Mouse (Mus musculus): ENCODE measurements at regions not wholly inside any gene's neighbourhood (a gene's known extent, or its start where the extent isn't known, plus 50 kb on each side); places are given as distances from the start of the nearest gene placed in this dataset.

- no peak for DNase-seq (ENCODE audit: low spot score in 2 of 2)
Observed at GRCm38 (mm10) chr13:89375526-89376474, 163.8 kb upstream of the Hapln1 start.

DNA sequence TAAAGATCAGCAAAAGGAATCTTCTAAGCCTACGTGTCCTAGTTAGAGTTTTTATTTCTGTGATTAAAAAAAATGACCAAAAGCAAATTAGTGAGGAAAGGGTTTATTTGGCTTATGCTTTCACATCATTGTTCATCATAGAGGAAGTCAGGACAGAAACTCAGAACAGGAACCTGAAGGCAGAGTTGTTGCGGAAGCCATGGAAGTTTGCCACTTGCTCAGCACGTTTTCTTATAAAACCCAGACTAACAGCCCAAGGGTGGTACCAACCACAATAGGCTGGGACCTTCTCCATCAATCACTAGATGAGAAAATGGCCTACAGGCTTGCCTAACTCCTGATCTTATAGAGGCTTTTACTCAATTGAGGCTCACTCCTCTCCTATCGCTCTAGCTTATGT is 161.2 kb upstream of the Hapln1 start:
- no peak for DNase-seq (ENCODE audit: low spot score in 2 of 2)

DNA sequence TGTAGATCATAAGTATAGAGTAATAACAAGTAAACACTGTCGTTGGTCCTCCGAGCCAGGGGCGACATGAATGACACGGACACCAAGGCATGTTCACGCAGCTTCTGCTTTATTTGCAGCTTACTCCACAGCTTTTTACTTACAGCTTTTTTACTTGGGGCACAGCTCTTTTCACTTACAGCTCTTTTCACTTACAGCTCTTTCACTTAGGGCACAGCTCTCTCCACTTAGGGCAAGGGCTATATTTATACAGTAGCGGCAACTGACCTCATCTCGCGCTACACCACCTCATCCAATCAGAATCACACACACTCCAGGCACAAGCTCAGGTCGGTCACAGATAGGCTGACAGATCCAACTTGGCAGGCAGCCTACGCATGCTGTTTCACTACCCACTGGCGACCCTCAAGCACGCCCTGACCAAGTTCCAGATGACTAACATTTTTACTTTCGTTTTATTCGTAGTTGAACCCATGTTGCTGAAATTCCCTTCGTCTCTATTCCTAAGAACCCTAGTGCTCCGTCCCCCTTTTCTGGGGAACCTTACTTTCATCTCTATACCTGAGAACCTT is 155.9 kb upstream of the Hapln1 start:
- peak in 1 of 2 experiments; percentile 30 for DNase-seq (ENCODE audit: low spot score in 2 of 2)

DNA sequence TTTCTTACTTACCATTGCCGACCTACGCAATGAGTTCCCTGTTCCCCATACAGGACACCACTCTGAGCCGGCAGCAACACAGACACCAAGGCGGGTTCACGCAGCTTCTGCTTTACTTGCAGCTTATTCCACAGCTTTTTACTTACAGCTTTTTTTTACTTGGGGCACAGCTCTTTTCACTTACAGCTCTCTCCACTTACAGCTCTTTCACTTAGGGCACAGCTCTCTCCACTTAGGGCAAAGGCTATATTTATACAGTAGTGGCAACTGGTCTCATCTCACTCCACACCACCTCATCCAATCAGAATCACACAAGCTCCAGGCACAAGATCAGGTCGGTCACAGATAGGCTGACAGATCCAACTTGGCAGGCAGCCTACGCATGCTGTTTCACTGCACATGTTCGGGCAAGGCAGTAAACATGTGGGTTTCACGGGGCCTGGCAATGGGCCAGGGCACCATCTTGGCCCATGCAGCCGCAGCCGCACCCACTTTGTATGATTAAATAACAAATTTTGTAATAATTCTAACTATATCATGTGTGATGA is 154.9 kb upstream of the Hapln1 start:
- peak; percentile 40 to 61 for DNase-seq (ENCODE audit: low spot score in 2 of 2)

DNA sequence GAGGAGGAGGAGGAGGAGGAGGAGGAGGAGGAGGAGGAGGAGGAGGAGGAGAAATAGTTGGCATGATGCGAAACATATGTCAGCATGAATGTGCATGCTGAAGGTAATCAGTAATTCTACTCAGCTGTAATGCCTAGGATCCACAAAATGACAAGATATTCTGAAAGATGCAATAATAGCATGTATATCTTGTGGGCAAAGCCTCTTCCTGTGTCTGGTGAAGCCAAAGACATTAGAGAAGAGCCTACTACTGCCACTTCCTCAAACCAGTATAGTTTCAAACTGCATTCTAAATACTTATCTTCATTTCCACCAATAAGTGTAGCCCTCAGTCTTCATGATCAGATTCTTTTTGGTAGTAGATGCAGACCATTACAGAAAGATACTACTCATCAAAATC is 152.2 kb upstream of the Hapln1 start:
- no peak for DNase-seq (ENCODE audit: low spot score in 2 of 2)

- no peak for DNase-seq (ENCODE audit: low spot score in 2 of 2)
Observed at GRCm38 (mm10) chr13:89389149-89389548, 150.4 kb upstream of the Hapln1 start.

DNA sequence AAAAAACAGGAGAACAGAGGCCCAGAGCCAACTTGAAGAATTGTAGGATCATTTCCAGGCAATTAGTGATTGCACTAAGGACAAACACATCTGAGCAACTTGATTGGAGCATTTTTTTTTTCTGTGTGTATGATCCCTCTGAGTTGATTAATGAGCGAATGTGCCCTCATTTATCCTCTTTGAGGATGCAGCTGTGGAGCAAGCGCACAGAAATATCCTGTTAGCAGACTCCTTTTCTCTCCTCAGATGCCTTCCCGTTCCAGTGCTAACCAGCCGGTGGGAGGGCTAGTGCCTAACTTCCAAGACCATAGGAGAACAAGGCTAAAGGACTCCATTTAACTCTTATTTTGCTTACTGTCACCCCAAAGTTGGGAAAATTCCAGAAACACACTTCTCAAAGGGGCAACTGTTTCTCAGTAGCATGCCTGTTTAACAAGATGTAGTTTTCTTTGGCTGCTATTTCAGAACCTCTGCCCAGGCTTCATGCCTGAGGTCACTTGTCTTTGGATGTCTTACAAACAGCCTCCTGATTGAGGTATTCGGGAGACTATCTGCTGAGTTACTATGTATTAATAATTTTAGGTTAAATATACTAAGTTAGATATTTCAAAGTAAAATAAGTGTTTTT is 144.8 kb upstream of the Hapln1 start:
- peak; percentile 30 to 47 for DNase-seq (ENCODE audit: low spot score in 2 of 2)

DNA sequence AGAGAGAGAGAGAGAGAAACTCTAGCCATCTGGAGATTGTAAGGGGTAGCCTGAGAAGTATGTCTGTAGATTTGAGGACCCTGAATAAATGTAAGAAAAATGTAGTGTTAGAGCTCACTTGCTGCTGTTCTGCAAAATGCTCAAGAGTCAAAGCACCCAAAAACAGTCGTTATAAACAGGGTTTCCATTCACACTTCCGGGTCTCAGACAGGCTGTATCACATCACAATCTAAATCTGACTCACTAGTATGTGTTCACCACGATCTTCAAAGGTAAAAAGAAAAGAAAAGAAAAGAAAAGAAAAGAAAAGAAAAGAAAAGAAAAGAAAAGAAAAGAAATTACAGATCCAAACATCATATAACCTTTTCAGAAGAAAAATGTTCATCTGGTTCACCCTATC is 143.7 kb upstream of the Hapln1 start:
- no peak for DNase-seq (ENCODE audit: low spot score in 2 of 2)

- DNase-seq (ENCODE audit: low spot score in 2 of 2): no peak
Observed at GRCm38 (mm10) chr13:89401084-89401671, 138.4 kb upstream of the Hapln1 start.

DNA sequence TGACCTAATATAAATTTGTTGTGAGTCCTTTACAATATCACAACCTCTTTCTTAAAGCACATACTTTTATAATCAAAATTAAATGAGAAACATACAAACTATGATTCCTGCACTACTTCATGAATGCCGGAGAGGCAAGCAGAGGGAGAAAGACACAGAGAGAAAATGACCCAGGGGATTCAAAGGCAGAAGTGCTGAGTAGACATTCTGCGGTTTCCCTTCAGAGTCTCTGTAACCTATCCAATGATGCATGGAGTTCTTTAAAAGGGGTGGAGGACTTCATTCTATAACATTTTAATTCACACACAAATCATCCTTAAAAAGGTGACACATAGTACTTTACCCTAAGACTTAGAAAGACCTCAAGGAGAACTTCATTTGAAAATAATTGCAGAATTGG is 129.1 kb upstream of the Hapln1 start:
- DNase-seq (ENCODE audit: low spot score in 2 of 2): no peak

DNA sequence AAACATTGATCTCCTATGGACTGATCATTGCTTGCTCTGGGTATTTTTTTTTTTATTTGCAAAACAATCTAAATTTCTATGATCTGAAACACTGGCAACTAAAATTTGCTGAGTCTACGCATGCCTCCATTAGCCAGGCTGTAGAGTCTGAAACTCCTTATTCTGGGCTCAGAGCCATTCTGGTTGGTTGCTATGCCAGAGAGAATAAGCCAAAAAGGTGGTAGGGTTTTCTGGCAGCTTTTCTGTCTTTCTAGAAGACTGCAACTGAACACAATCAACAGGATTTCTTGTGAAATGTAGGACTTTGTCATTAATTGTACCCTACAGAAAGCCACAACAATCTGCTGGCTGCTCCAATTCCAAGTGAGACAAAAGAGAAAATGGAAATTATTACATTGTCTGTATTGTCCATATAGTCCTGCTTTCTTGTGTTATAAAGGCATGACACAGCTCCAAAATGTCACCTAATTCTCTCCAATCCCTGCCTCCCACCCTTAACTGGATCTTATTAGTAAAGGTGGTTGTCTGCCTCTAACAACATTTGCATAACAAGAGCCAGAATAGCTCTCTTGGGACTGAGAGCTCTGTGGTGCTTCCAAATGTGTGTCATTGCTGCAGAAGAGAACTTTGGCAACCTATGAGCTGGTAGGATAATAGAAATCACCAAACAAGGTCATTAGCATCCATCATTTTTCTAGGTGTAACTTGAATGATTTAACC is 126.7 kb upstream of the Hapln1 start:
- peak; percentile 23 to 30 for DNase-seq (ENCODE audit: low spot score in 2 of 2)

GRCm38 (mm10) chr13:89418804-89419203 is 120.8 kb upstream of the Hapln1 start:
- DNase-seq (ENCODE audit: low spot score in 2 of 2): no peak

- no peak for DNase-seq (ENCODE audit: low spot score in 2 of 2)
Observed at GRCm38 (mm10) chr13:89421833-89422232, 117.8 kb upstream of the Hapln1 start.

DNA sequence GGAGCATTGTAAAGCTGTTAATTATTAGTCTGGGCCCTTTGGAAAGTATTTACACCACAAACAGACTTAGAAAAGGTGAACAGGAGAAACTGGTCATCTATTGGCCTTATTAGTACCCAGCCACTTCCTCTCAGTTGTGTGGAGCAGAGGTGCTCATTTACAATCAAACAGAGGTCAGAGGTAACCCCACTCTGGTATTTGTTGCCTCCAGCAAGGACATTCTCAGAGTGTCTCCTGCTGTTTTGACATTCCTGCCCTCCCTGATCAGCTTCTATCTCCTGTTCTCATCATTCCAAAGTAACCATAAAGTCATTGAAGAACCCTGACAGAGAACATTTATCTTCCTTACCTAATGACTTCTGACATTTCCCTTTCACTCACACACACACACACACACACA is 116.1 kb upstream of the Hapln1 start:
- DNase-seq (ENCODE audit: low spot score in 2 of 2): no peak

DNA sequence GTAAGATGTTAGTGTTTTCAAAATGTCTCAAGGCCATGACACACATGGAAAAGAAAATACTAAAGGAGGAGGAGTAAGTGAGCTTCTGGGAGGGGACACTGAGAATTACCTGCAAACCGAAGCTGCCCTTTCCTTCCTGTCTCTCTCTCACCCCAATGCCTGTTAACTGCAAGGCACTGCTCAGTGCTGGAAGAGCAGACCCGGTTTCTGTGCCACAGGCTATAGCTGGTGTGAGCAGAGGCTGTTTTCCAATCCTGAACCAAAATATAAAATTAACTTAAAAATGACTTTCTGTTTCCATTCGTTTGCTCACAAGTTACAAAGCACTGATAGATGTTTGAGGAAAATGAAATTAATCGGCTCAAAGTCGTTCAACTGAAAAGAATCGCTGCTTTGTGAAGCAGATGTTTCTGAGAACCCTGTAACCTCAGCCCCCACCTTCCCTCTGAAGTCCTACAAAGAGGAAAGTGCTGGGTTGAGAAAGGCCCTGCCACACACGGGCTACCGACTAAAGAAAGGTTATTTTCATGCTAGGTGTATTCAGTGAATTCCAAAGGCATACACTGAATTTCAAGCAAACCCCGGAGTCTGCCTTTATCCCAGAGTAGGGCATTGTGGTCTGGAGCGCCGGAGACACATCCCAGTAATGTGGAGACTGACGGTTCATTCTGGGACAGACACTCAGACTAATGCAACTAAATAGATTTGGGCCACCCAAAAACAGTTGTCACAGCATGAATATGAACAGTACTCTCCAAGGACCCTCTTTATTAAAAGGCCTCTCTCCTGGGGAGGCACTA is 111.1 kb upstream of the Hapln1 start:
- no peak for DNase-seq (ENCODE audit: low spot score in 2 of 2)

DNA sequence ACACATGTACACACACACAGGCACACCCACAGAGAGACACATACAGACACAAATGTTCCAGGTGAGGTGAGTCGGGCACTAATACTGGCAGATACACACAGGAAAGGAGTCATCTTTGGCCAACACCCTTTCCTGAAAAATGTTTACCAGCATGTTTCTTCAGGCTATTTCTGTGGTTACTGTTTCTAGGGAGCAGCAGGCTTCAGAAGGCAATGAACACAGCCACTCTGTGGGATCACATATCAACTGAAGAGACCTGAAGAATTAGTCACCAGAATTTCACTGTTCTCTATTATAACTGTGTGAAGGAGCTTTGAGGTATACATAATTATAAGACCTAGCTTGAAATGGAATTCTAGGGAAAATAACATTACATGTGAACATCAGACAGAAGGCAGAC is 94.7 kb upstream of the Hapln1 start:
- DNase-seq (ENCODE audit: low spot score in 2 of 2): no peak

GRCm38 (mm10) chr13:89453819-89454218 is 85.8 kb upstream of the Hapln1 start:
- no peak for DNase-seq (ENCODE audit: low spot score in 2 of 2)

- DNase-seq (ENCODE audit: low spot score in 2 of 2): no peak
Observed at GRCm38 (mm10) chr13:89454249-89455018, 85.2 kb upstream of the Hapln1 start.

GRCm38 (mm10) chr13:89463746-89464145 is 75.8 kb upstream of the Hapln1 start:
- peak in 1 of 2 experiments; percentile 36 for DNase-seq (ENCODE audit: low spot score in 2 of 2)
